Mouse (Mus musculus) B cell, adult 67 days (primary cell): ENCODE data around the gene Hps4. TPM values are rescaled to one million over a fixed set of nuclear protein-coding genes. Genes with fewer than 3 reads are reported as not detected.

Experiments
- total RNA-seq, 2 experiments: library from RNA; stranded (reverse); gene quantifications; 4 replicates each; pipeline ENCODE4 v1.2.4; 2023

Hps4 gene
- total RNA-seq, result 10 to 100 TPM; 36.3 to 38.0 TPM

GRCm38 (mm10) chr5:112342463-112343204 lies at the start of gene Hps4, which contains the start of gene Srrd:
TSS of gene Hps4 (plus strand) at chr5:112343083.
TSS of gene Srrd (minus strand) at chr5:112343040.

GRCm38 (mm10) chr5:112325546-112326445 lies 17.1 kb upstream of the Hps4 start, which contains the start of gene Tfip11:
TSS of gene Tfip11 (plus strand) at chr5:112326358.

DNA sequence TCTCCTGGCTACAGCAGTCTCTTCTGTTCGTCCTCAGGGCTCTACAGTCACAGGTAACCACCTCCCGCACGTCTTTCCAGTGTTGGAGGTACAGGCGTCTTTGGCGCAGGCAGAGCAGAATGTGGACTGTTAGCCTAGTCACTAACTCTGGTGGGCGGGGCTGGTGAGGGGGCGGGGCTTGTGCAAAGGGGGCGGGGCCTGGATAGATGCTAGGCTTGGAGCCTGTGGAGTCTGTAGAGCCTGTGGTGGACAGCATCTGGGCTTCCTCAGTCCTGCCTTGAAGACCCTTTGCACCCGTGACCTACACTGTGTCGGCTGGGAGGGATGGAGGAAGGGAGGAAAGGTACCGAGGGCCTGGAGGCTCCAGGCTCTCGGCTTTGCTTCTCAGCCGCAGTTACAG lies 13.0 kb downstream of the Hps4 start, which contains the start of gene Gm6583:
Gene Gm6583, minus strand, starts transcription at position 124 of the 400 bp plus-strand sequence.

DNA sequence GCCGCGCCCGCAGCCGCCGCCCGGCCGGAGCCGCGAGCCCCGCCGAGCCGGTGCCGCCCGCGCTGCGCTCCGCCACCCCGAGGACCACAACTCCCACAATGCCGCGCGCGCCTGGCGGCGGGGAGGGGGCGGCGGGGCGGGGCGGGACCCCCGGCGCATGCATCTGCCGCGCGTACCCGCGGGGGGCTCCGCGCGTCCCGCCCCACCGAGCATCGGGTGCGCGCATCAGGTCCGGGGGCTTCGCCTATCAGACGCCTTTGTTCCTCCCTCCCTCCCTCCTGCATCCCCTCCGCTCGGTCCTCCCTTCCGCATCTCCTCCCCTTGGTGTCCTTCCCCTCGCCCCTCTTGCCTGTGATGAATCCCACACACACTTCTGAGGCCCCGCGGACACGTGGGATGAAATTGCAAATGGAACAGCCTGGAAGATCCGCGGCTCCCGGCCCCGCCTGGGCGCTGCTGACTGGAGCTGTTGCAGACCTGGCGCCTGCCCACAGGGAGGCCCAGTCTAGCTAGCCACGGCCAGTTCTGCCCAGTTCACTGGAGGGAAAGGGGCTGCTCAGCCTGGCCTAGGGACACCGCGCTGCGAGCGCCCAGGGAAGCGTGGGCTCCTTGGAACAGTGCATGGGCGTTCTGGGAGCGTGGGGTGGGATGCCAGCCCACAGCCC lies 52.0 kb downstream of the Hps4 start, which contains the start of gene Asphd2:
Gene Asphd2, minus strand, starts transcription at position 88 of the 665 bp plus-strand sequence.

Other genes starting within 250 kb of the Hps4 start
- 1 to 10 TPM in 1 of 2 experiments, not detected in 1; 1.0 TPM for gene Cryba4, start 90.6 kb upstream of the Hps4 start, total RNA-seq
- not detected for gene Crybb1, start 87.3 kb upstream of the Hps4 start, total RNA-seq
- gene Tpst2, start 66.4 kb upstream of the Hps4 start, total RNA-seq, result 10 to 100 TPM; 84.1 to 87.1 TPM
- gene Tfip11, start 16.7 kb upstream of the Hps4 start, total RNA-seq, result 100 to 1,000 TPM in 1 of 2 experiments, 10 to 100 TPM in 1; 99.5 to 111 TPM
- gene Srrd, start within 50 bp of the Hps4 start, total RNA-seq, result 10 to 100 TPM; 44.3 to 46.5 TPM
- not detected for gene Gm6583, start 12.9 kb downstream of the Hps4 start, total RNA-seq
- gene Asphd2, start 51.8 kb downstream of the Hps4 start, total RNA-seq, result not detected
- not detected for gene Gm6588, start 106.3 kb downstream of the Hps4 start, total RNA-seq
- not detected for gene Sez6l, start 234.1 kb downstream of the Hps4 start, total RNA-seq